Mouse (Mus musculus): ENCODE data around the gene Zfp553. TPM values are rescaled to one million over a fixed set of nuclear protein-coding genes. Genes with fewer than 3 reads are reported as not detected.

The Zfp553 gene
- polyA plus RNA-seq, 1 experiment from 2014 or later, result 63.3 TPM

- Histone ChIP-seq H3K9ac (peak within 1 kb of the TSS; percentile 77), H3K4me3 (peak within 1 kb of the TSS; percentile 61), H3K27ac (peak within 1 kb of the TSS; percentile 91), H3K9me3 (no peaks in the 10 kb centered on the region), H3K27me3 (no peaks in the 10 kb centered on the region), H3K36me3 (peaks cover 77% of the 10 kb centered on the region), H3K4me1 (peaks cover 23% of the 10 kb centered on the region), H3K4me2 (replicated peaks) (peak within 1 kb of the TSS; percentile 87)
- WGBS, result under 1% methylated on average over 51 of the region's 51 CpGs
- peak; percentile 92 for ATAC-seq (ENCODE audit: insufficient number of reproducible peaks, insufficient read depth, low FRiP score, low TSS enrichment)
Measured at GRCm38 (mm10) chr7:127195544-127196295, 37.1 kb upstream of the Zfp553 start, which contains the start of gene Cd2bp2. Cd2bp2 (minus strand) TSS chr7:127196050.

DNA sequence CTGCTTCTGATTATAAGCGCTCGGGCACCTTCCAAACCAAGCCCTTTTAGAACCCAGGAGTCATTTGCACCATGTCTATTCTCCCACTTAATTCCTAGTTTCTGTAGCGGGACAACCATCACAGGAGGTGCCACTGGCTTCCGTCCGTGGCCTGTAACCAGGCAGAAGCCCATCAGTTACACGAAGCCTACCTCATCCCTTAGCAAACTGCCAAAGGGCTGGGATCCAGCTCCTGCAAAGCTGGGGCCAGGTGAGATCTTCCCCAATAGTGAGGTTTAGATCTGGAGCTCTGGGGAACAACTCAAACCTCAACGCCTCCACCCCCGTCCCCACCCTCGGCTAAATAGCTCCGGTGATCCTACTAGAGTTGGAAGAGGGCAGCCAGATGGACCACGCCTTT, 36.4 kb upstream of the Zfp553 start:
- WGBS, result 58% methylated on average over 11 of the region's 11 CpGs
- Histone ChIP-seq H3K4me3 (peak overlapping the region; percentile 61), H3K4me1 (peaks cover 23% of the 10 kb centered on the region), H3K4me2 (replicated peaks) (peak overlapping the region; percentile 87), H3K9ac (peak overlapping the region; percentile 65), H3K36me3 (peaks cover 78% of the 10 kb centered on the region), H3K27ac (peak overlapping the region; percentile 91), H3K9me3 (no peaks in the 10 kb centered on the region), H3K27me3 (no peaks in the 10 kb centered on the region)
- no peak for ATAC-seq (ENCODE audit: insufficient number of reproducible peaks, insufficient read depth, low FRiP score, low TSS enrichment)

DNA sequence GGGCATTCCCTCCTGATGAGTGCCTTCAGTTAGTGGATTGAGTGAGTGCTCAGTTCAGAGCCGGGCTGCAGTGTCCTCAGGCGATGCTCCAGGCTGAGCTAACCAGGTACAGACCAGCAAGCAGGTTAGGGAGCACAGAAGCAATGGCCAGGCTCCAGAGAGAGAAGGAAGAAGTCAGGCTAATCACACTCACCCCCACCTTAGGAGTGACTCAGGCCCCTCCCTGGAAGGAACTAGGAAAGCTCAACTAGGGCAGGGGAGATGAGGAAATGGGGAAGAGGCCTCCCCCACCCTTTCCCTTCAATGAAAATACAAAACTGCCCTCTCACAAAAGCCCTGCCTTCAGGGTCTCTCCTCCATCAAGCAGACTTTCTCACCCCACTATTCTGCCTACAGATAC, 26.3 kb upstream of the Zfp553 start:
- Histone ChIP-seq H3K36me3 (peaks cover 23% of the 10 kb centered on the region), H3K27ac (no peak overlapping the region), H3K27me3 (no peaks in the 10 kb centered on the region), H3K4me2 (replicated peaks) (peak overlapping the region; percentile 99), H3K9me3 (no peaks in the 10 kb centered on the region), H3K4me1 (peaks cover 17% of the 10 kb centered on the region), H3K4me3 (peak overlapping the region; percentile 83), H3K9ac (peak overlapping the region; percentile 97)
- no peak for ATAC-seq (ENCODE audit: insufficient number of reproducible peaks, insufficient read depth, low FRiP score, low TSS enrichment)
- 67% methylated on average over 2 of the region's 2 CpGs for WGBS

GRCm38 (mm10) chr7:127207374-127208294, 25.2 kb upstream of the Zfp553 start:
- no peak for ATAC-seq (ENCODE audit: insufficient number of reproducible peaks, insufficient read depth, low FRiP score, low TSS enrichment)
- H3K27ac ChIP-seq, result peak overlapping the region; percentile 88
- peak overlapping the region; percentile 99 for H3K4me2 ChIP-seq (replicated peaks)
- peaks cover 17% of the 10 kb centered on the region for H3K36me3 ChIP-seq
- peak overlapping the region; percentile 97 for H3K9ac ChIP-seq
- no peaks in the 10 kb centered on the region for H3K27me3 ChIP-seq
- peaks cover 17% of the 10 kb centered on the region for H3K4me1 ChIP-seq
- peak overlapping the region; percentile 83 for H3K4me3 ChIP-seq
- WGBS, result under 1% methylated on average over 53 of the region's 53 CpGs
- no peaks in the 10 kb centered on the region for H3K9me3 ChIP-seq

DNA sequence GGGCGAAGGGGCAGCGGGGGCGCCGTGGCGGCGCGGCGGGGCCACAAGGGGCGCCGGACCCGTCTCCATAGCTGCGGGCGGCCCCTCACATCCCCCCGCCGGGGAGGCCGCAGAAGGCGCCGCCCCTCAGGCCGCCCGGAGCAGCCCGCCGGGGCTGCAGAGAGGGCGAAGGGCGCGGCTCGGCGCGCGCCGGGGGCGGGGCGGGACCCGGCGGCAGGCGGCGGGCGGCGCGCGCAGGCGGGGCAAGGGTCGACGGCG, 24.6 kb upstream of the Zfp553 start, which contains the start of gene Tbc1d10b:
Gene Tbc1d10b, minus strand, starts transcription at position 174 of the 258 bp plus-strand sequence.
- Histone ChIP-seq H3K4me3 (peak within 1 kb of the TSS; percentile 83), H3K9ac (peak within 1 kb of the TSS; percentile 97), H3K27me3 (no peaks in the 10 kb centered on the region), H3K9me3 (no peaks in the 10 kb centered on the region), H3K4me1 (peaks cover 17% of the 10 kb centered on the region), H3K4me2 (replicated peaks) (peak within 1 kb of the TSS; percentile 99), H3K27ac (peak within 1 kb of the TSS; percentile 88), H3K36me3 (peaks cover 11% of the 10 kb centered on the region)
- WGBS, result 2% methylated on average over 24 of the region's 44 CpGs
- ATAC-seq (ENCODE audit: insufficient number of reproducible peaks, insufficient read depth, low FRiP score, low TSS enrichment), result no peak

- peak; percentile 96 for ATAC-seq (ENCODE audit: insufficient number of reproducible peaks, insufficient read depth, low FRiP score, low TSS enrichment)
- under 1% methylated on average over 34 of the region's 44 CpGs for WGBS
Measured at GRCm38 (mm10) chr7:127208553-127209438, 24.1 kb upstream of the Zfp553 start, which contains the start of gene Mylpf. Mylpf (plus strand) TSS chr7:127208890.

DNA sequence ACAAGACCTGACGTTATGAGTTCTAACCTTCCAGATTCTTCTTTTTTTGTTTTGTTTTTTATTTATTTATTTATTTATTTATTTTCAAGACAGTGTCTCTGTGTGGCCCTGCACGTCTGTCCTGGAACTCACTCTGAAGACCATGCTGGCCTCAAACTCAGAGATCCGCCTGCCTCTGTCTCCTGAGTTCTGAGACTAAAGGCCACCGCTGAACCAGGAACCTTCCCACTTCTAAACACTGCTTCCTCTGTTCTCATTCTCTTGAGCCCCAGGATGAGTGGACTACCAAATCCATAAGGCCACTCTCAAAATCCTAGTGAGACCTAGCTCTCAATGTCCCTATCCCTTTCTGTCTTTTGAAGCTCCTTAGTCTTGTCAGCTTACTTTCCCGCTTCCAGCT, 23.0 kb upstream of the Zfp553 start:
- Histone ChIP-seq H3K36me3 (0 out of 2 replicates have a peak, but pooled peaks cover 3% of the 10 kb centered on the region), H3K27me3 (peaks cover 12% of the 10 kb centered on the region; the same call in 1 of the 2 replicates), H3K9ac (no peak overlapping the region), H3K9me3 (no peaks in the 10 kb centered on the region), H3K4me3 (no peak overlapping the region), H3K27ac (0 out of 2 replicates have a peak overlapping the region, but pooled peaks have one; percentile 25), H3K4me1 (peaks cover 18% of the 10 kb centered on the region), H3K4me2 (replicated peaks) (peak overlapping the region; percentile 59)
- WGBS, result 79% methylated on average over 5 of the region's 5 CpGs
- ATAC-seq (ENCODE audit: insufficient number of reproducible peaks, insufficient read depth, low FRiP score, low TSS enrichment), result no peak

More at GRCm38 (mm10) chr7:127208553-127209438, 24.1 kb upstream of the Zfp553 start, which contains the start of gene Mylpf:
- peak within 1 kb of the TSS; percentile 88 for H3K27ac ChIP-seq
- peak within 1 kb of the TSS; percentile 83 for H3K4me3 ChIP-seq
- H3K27me3 ChIP-seq, result 0 out of 2 replicates have a peak, but pooled peaks cover 3% of the 10 kb centered on the region
- peak within 1 kb of the TSS; percentile 97 for H3K9ac ChIP-seq
- peak within 1 kb of the TSS; percentile 99 for H3K4me2 ChIP-seq (replicated peaks)
- peaks cover 6% of the 10 kb centered on the region for H3K36me3 ChIP-seq
- peaks cover 17% of the 10 kb centered on the region for H3K4me1 ChIP-seq
- no peaks in the 10 kb centered on the region for H3K9me3 ChIP-seq

- no peak overlapping the region for H3K27ac ChIP-seq
- ATAC-seq (ENCODE audit: insufficient number of reproducible peaks, insufficient read depth, low FRiP score, low TSS enrichment), result no peak
- WGBS, result 87% methylated on average over 4 of the region's 4 CpGs
- H3K4me1 ChIP-seq, result peaks cover 18% of the 10 kb centered on the region
- peaks cover 12% of the 10 kb centered on the region; the same call in 1 of the 2 replicates for H3K27me3 ChIP-seq
- no peaks in the 10 kb centered on the region for H3K9me3 ChIP-seq
- H3K9ac ChIP-seq, result no peak overlapping the region
- no peaks in the 10 kb centered on the region for H3K36me3 ChIP-seq
- H3K4me2 ChIP-seq (replicated peaks), result no peak overlapping the region
- no peak overlapping the region for H3K4me3 ChIP-seq
Measured at GRCm38 (mm10) chr7:127210266-127210665, 22.6 kb upstream of the Zfp553 start.

DNA sequence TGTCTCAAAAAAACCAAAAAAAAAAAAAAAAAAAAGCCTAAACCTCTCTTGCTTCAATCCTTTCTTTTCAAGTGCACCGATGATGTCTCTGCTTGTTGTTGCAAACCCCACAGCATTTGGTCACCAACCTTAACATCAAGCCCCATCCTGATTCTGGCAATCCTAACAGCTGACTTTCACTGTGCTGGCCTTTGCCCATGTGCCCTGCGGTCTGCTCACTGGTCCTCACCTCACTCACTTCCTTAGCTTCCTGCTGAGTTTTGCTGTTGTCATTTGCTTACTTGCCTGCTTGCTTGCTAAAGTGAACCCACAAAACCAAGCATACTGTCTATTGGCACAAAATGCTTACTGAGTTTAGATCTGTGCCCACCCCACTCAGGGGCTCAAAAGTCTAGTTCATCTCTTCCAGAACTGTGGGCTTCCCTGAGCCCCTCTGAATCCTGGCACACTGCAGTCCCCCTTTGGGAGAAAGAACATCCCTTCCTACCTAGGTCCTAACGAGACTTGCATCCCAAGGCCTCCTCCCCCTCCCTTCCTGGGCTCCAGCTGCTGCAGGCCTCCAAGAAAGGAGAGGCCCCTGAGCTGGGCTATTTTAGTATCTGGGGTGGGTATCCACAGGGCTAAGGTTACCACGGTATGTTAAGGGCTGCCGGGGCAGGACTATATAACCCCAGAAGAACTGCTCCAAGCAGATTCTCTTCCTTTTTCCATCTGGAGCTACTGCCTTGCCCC, 21.7 kb upstream of the Zfp553 start:
- Histone ChIP-seq H3K4me3 (no peak overlapping the region), H3K4me1 (peaks cover 15% of the 10 kb centered on the region), H3K4me2 (replicated peaks) (no peak overlapping the region), H3K9me3 (no peaks in the 10 kb centered on the region), H3K36me3 (no peaks in the 10 kb centered on the region), H3K27ac (no peak overlapping the region), H3K27me3 (peaks cover 12% of the 10 kb centered on the region; the same call in 1 of the 2 replicates), H3K9ac (no peak overlapping the region)
- no peak for ATAC-seq (ENCODE audit: insufficient number of reproducible peaks, insufficient read depth, low FRiP score, low TSS enrichment)
- 71% methylated on average over 5 of the region's 5 CpGs for WGBS

GRCm38 (mm10) chr7:127212432-127213250, 20.2 kb upstream of the Zfp553 start:
- Histone ChIP-seq H3K4me1 (peaks cover 5% of the 10 kb centered on the region; the same call in 1 of the 2 replicates), H3K4me2 (replicated peaks) (no peak overlapping the region), H3K9ac (no peak overlapping the region), H3K36me3 (no peaks in the 10 kb centered on the region), H3K27ac (no peak overlapping the region), H3K9me3 (no peaks in the 10 kb centered on the region), H3K27me3 (peaks cover 12% of the 10 kb centered on the region; the same call in 1 of the 2 replicates), H3K4me3 (no peak overlapping the region)
- 89% methylated on average over 12 of the region's 12 CpGs for WGBS
- no peak for ATAC-seq (ENCODE audit: insufficient number of reproducible peaks, insufficient read depth, low FRiP score, low TSS enrichment)
